Mouse (Mus musculus): Measurements from ENCODE around the gene Eif2s1. TPM values are rescaled to one million over a fixed set of nuclear protein-coding genes. Genes with fewer than 3 reads are reported as not detected.

Gene Eif2s1
- polyA plus RNA-seq (2015; fragmentation: Nextera tagmentation; extraction: Ambion mirVana): 138 and 143 TPM in 2 replicates

DNA sequence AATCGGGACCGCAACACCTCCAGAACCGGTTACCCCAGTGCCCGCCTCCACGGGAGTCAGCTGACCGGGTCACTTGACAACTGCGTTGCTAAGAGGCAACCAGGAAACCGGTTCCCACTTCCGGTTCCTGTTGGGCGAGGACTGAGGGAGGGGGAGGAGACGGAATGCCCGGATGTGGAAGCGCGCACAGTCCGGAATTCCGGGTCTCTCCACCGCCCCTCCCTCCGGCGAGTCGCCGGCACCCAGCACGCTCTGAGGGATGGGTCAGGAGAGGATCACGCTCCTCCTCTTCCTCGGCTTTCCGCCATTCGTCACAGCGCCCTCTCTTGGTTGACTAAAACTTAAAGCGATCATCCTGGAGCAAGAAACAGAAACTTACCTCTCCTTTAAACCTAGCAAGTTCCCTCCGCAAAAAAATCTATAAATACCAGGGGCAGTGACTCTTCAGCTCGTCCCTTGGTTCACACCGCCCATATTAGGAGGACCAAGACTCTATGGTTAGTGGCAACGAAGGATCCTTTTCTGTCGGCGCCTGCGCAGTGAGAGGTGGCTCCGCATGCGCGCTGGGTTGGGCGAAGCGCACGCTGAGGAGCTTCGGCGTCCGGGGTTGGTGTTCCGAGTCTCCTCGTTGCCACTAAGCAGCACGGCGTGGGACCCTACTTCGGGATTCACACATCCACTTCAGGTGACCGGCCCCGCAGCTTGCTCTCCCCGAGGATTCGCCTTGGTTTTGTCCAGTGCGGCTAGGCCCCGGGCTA is at the start of gene Eif2s1, which contains the start of gene Atp6v1d:
TSS of gene Eif2s1 (plus strand) at position 324 of the 758 bp plus-strand sequence.
TSS of gene Atp6v1d (minus strand) at position 143 of the 758 bp plus-strand sequence.
- Histone ChIP-seq H3K36me3 (ENCODE audit: control insufficient read depth, insufficient read depth, low read length) (no peaks in the 10 kb centered on the region), H3K4me1 (ENCODE audit: control insufficient read depth, insufficient read depth, low read depth, low read length) (peaks cover 17% of the 10 kb centered on the region), H3K9me3 (ENCODE audit: control insufficient read depth, low read length) (no peaks in the 10 kb centered on the region), H3K4me2 (ENCODE audit: low read length) (peak within 1 kb of the TSS; percentile 85), H3K27ac (ENCODE audit: low read depth, low read length) (peak within 1 kb of the TSS; percentile 89), H3K27me3 (replicated peaks; ENCODE audit: control insufficient read depth, insufficient read depth, low read length) (no peaks in the 10 kb centered on the region), H3K9ac (ENCODE audit: low read depth, low read length) (peak within 1 kb of the TSS; percentile 83), H3K4me3 (ENCODE audit: low read length) (peak within 1 kb of the TSS; percentile 91)
- under 1% methylated on average over 55 of the region's 55 CpGs for WGBS
- peak; percentile 100 for ATAC-seq

DNA sequence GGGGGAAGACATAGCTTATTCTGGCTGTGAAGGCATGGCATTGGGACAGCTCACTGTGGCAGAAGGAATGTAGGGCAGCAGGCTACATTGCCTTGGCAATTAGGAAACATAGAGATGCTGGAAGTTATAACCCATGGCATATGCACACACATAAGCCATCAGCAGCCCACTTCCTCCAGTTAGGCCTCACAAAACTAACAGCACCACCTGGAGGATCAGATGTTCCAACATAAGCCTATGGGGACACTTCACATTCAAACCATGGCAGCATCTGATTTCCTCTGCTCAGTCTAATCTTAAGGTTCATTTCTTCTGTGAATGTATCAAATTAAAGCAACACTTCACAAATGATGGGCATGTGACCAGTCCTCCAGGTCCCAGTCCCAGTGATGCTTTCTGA is 47.2 kb upstream of the Eif2s1 start:
- no peak for ATAC-seq
- Histone ChIP-seq H3K4me2 (ENCODE audit: low read length) (no peak overlapping the region), H3K27me3 (replicated peaks; ENCODE audit: control insufficient read depth, insufficient read depth, low read length) (no peaks in the 10 kb centered on the region), H3K36me3 (ENCODE audit: control insufficient read depth, insufficient read depth, low read length) (no peaks in the 10 kb centered on the region), H3K4me1 (ENCODE audit: control insufficient read depth, insufficient read depth, low read depth, low read length) (no peaks in the 10 kb centered on the region), H3K9me3 (ENCODE audit: control insufficient read depth, low read length) (no peaks in the 10 kb centered on the region), H3K27ac (ENCODE audit: low read depth, low read length) (no peak overlapping the region), H3K9ac (ENCODE audit: low read depth, low read length) (no peak overlapping the region), H3K4me3 (ENCODE audit: low read length) (no peak overlapping the region)

DNA sequence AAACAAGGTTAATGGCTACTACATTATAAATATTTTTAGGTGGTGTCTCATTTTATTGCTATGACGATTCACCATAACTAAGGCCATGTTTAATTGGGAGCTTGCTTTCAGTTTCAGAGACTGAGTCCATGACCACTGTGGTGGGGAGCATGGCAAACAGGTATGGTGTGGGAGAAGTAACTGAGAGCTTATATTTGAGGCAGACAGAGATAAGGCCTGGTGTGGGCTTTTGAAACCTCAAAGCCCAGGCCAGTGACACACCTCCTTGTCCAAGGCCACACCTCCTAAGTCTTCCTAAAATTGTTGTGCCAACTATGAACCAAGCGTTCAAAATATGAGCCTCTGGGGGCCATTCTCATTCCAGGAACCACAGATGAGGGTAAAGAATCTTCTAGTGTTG is 27.1 kb upstream of the Eif2s1 start:
- no peak overlapping the region for H3K4me2 ChIP-seq (ENCODE audit: low read length)
- no peak overlapping the region for H3K27ac ChIP-seq (ENCODE audit: low read depth, low read length)
- H3K4me3 ChIP-seq (ENCODE audit: low read length): no peak overlapping the region
- no peak overlapping the region for H3K9ac ChIP-seq (ENCODE audit: low read depth, low read length)
- peaks cover 5% of the 10 kb centered on the region for H3K36me3 ChIP-seq (ENCODE audit: control insufficient read depth, insufficient read depth, low read length)
- no peaks in the 10 kb centered on the region for H3K4me1 ChIP-seq (ENCODE audit: control insufficient read depth, insufficient read depth, low read depth, low read length)
- no peaks in the 10 kb centered on the region for H3K9me3 ChIP-seq (ENCODE audit: control insufficient read depth, low read length)
- H3K27me3 ChIP-seq (replicated peaks; ENCODE audit: control insufficient read depth, insufficient read depth, low read length): no peaks in the 10 kb centered on the region
- no peak for ATAC-seq
- WGBS: 96% methylated on average over 2 of the region's 2 CpGs

DNA sequence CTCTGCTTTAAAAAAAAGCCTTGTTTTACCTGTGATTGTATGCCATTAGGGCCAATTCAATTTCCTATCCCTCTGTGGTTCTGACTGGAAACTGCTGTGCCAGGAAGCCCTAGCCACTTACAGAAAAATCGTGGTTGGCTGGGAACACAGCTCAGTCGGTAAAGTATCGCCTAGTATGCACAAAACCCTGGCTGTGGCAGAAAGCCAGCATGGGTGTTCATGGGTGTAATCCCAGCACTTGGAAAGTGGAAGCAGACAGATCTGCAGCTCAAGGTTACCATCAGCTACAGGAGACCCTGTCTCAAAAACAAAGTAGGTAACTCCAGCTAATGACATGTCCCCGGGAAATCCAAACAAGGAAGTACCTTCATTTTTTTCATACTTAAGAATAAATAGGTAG is 21.7 kb upstream of the Eif2s1 start:
- 81% methylated on average over 4 of the region's 4 CpGs for WGBS
- no peak overlapping the region for H3K4me3 ChIP-seq (ENCODE audit: low read length)
- no peaks in the 10 kb centered on the region for H3K4me1 ChIP-seq (ENCODE audit: control insufficient read depth, insufficient read depth, low read depth, low read length)
- no peaks in the 10 kb centered on the region for H3K9me3 ChIP-seq (ENCODE audit: control insufficient read depth, low read length)
- no peak overlapping the region for H3K4me2 ChIP-seq (ENCODE audit: low read length)
- ATAC-seq: no peak
- no peak overlapping the region for H3K27ac ChIP-seq (ENCODE audit: low read depth, low read length)
- H3K9ac ChIP-seq (ENCODE audit: low read depth, low read length): no peak overlapping the region
- peaks cover 20% of the 10 kb centered on the region for H3K36me3 ChIP-seq (ENCODE audit: control insufficient read depth, insufficient read depth, low read length)
- no peaks in the 10 kb centered on the region for H3K27me3 ChIP-seq (replicated peaks; ENCODE audit: control insufficient read depth, insufficient read depth, low read length)

DNA sequence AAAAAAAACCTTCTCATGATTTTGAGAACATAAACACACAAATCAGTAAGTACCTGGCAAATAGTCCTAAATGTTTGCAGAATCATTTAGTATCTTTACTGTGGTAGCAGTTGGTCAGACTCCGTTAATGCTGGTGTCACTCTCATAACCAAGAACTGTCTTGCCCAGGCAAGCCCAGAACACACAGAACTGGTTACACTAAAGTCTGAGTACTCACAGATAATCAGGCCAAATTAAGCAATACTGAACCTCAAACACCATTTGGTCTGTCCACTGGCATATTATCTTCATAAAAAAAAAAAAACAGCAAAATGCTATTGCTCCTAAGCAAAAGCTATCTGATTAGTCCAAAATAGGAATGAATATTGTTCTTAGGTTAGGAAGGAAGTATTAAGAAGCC is 19.2 kb upstream of the Eif2s1 start:
- H3K4me3 ChIP-seq (ENCODE audit: low read length): no peak overlapping the region
- peaks cover 20% of the 10 kb centered on the region for H3K36me3 ChIP-seq (ENCODE audit: control insufficient read depth, insufficient read depth, low read length)
- H3K27me3 ChIP-seq (replicated peaks; ENCODE audit: control insufficient read depth, insufficient read depth, low read length): no peaks in the 10 kb centered on the region
- no peak overlapping the region for H3K4me2 ChIP-seq (ENCODE audit: low read length)
- no peak for ATAC-seq
- no peak overlapping the region for H3K9ac ChIP-seq (ENCODE audit: low read depth, low read length)
- no peaks in the 10 kb centered on the region for H3K4me1 ChIP-seq (ENCODE audit: control insufficient read depth, insufficient read depth, low read depth, low read length)
- H3K9me3 ChIP-seq (ENCODE audit: control insufficient read depth, low read length): no peaks in the 10 kb centered on the region
- H3K27ac ChIP-seq (ENCODE audit: low read depth, low read length): no peak overlapping the region
- WGBS: 92% methylated on average over 1 of the region's 1 CpGs

DNA sequence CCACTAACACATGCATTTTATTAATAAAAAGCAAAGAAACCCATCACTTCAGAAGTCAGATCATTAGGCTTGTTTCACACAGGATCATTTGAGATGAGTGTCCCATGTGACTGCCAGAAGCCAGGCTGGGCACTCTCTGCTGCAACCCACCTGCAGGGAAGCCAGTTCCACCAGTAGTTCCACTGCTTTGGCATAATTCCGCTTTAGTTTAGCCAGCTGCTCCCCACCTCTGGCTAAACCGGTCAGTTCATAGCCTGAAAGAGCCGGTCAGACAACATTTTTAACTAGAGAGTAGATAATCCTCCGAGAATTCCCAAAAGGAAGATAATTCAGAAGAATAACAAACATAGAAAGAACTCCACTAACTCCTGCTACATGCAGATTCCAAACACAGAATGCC is 13.4 kb upstream of the Eif2s1 start:
- H3K4me3 ChIP-seq (ENCODE audit: low read length): no peak overlapping the region
- no peaks in the 10 kb centered on the region for H3K4me1 ChIP-seq (ENCODE audit: control insufficient read depth, insufficient read depth, low read depth, low read length)
- no peak overlapping the region for H3K4me2 ChIP-seq (ENCODE audit: low read length)
- WGBS: 93% methylated on average over 4 of the region's 4 CpGs
- H3K36me3 ChIP-seq (ENCODE audit: control insufficient read depth, insufficient read depth, low read length): peaks cover 27% of the 10 kb centered on the region
- no peaks in the 10 kb centered on the region for H3K27me3 ChIP-seq (replicated peaks; ENCODE audit: control insufficient read depth, insufficient read depth, low read length)
- no peak for ATAC-seq
- H3K9ac ChIP-seq (ENCODE audit: low read depth, low read length): no peak overlapping the region
- no peak overlapping the region for H3K27ac ChIP-seq (ENCODE audit: low read depth, low read length)
- no peaks in the 10 kb centered on the region for H3K9me3 ChIP-seq (ENCODE audit: control insufficient read depth, low read length)

DNA sequence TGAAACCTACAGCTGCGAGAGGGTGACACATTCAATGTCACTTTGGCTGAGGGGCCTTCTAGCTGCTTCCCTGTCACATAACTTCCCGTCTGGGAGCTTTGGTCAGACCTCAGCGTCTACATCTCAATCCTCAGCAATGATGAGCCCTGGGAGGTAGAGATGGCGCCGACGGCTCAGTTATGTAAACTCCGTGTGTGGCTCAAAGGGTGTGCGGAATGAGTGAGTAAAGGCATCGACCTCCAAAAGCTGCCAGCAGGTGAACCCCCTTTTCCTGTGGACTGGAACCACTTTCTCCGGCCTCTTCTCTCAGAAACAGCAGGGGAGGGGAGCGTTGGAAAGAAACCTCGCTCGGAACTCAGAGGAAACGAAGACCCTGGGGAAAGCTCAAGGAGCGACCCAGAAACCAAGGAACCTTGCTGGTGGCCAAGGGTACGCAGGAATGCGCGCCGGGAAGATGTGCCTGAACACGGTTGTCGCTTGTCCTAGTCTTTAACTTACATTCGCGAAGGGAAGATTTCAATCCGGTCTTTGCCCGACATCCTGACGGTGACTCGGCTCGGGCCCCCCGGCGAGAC is 611 bp upstream of the Eif2s1 start:
- Histone ChIP-seq H3K9me3 (ENCODE audit: control insufficient read depth, low read length) (no peaks in the 10 kb centered on the region), H3K27ac (ENCODE audit: low read depth, low read length) (peak overlapping the region; percentile 72), H3K36me3 (ENCODE audit: control insufficient read depth, insufficient read depth, low read length) (no peaks in the 10 kb centered on the region), H3K4me2 (ENCODE audit: low read length) (peak overlapping the region; percentile 85), H3K9ac (ENCODE audit: low read depth, low read length) (peak overlapping the region; percentile 73), H3K4me3 (ENCODE audit: low read length) (peak overlapping the region; percentile 91), H3K27me3 (replicated peaks; ENCODE audit: control insufficient read depth, insufficient read depth, low read length) (no peaks in the 10 kb centered on the region), H3K4me1 (ENCODE audit: control insufficient read depth, insufficient read depth, low read depth, low read length) (peaks cover 17% of the 10 kb centered on the region)
- ATAC-seq: peak; percentile 50; the same call in 1 of the 2 replicates
- WGBS: under 1% methylated on average over 30 of the region's 30 CpGs

DNA sequence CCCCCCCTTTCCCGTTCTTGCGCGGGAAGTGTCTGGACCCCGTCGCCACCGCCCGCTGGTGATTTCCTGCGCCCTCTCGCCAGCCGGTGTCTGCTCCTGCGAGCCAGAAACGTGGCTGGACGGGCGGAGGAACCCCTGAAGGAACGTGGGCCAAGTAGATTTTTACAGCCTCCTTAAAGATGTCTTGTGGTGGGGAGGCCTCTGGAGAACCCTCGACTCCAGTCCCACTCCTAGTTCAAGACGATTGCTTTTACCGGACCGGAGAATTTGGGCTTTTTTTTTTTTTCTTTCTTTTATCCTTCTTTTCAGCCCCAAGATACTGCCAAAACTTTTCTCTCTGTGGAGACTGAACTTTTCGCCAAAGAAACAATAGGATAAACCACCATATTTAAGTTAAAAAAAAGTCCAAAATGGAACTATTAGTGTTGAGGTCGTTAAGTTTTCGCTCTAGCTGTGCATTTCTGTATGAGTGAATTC is 673 bp downstream of the Eif2s1 start:
- Histone ChIP-seq H3K4me2 (ENCODE audit: low read length) (peak overlapping the region; percentile 65), H3K9me3 (ENCODE audit: control insufficient read depth, low read length) (no peaks in the 10 kb centered on the region), H3K27me3 (replicated peaks; ENCODE audit: control insufficient read depth, insufficient read depth, low read length) (no peaks in the 10 kb centered on the region), H3K36me3 (ENCODE audit: control insufficient read depth, insufficient read depth, low read length) (no peaks in the 10 kb centered on the region), H3K9ac (ENCODE audit: low read depth, low read length) (peak overlapping the region; percentile 83), H3K27ac (ENCODE audit: low read depth, low read length) (peak overlapping the region; percentile 89), H3K4me3 (ENCODE audit: low read length) (peak overlapping the region; percentile 91), H3K4me1 (ENCODE audit: control insufficient read depth, insufficient read depth, low read depth, low read length) (peaks cover 17% of the 10 kb centered on the region)
- under 1% methylated on average over 22 of the region's 22 CpGs for WGBS
- no peak for ATAC-seq

DNA sequence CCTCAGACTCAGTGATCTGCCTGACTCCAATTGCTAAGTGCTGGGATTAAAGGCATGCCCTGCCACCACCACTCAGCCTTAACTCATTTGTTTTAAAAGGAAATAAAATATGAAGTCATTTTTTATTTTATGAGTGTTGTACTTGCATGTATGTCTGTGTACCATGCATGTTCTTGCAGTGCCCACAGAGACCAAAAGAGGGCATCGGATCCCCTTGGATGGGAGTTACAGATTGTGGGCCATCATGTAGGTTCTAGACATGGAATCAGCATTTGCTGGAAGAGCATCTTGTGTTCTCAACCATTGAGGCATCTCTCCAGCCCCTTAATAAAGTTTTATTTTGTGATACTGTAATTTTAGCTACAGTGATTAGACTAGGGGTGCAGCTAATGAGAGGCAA is 3.8 kb downstream of the Eif2s1 start:
- H3K27ac ChIP-seq (ENCODE audit: low read depth, low read length): no peak overlapping the region
- no peak overlapping the region for H3K4me2 ChIP-seq (ENCODE audit: low read length)
- H3K9me3 ChIP-seq (ENCODE audit: control insufficient read depth, low read length): no peaks in the 10 kb centered on the region
- H3K4me1 ChIP-seq (ENCODE audit: control insufficient read depth, insufficient read depth, low read depth, low read length): peaks cover 8% of the 10 kb centered on the region
- WGBS: 100% methylated on average over 1 of the region's 1 CpGs
- peaks cover 5% of the 10 kb centered on the region; the same call in 1 of the 2 replicates for H3K36me3 ChIP-seq (ENCODE audit: control insufficient read depth, insufficient read depth, low read length)
- ATAC-seq: no peak
- no peak overlapping the region for H3K9ac ChIP-seq (ENCODE audit: low read depth, low read length)
- no peak overlapping the region for H3K4me3 ChIP-seq (ENCODE audit: low read length)
- no peaks in the 10 kb centered on the region for H3K27me3 ChIP-seq (replicated peaks; ENCODE audit: control insufficient read depth, insufficient read depth, low read length)

All from hindbrain, embryonic 16.5 days (tissue).